Mouse (Mus musculus): Measurements from ENCODE around the gene Gm6169.

- TF ChIP-seq POLR2A (IDR thresholded peaks at IDR 0.05; ENCODE audit: extremely low read depth, insufficient read depth, low read length): no peak
- TF ChIP-seq CTCF (IDR thresholded peaks at IDR 0.05; ENCODE audit: low read depth, low read length): no peak
Observed at GRCm38 (mm10) chr13:97059746-97060145, 39.3 kb downstream of the Gm6169 start.

All from liver, adult 2 months (tissue).